Mouse (Mus musculus) hindbrain, postnatal 0 days (tissue): ENCODE data around the gene Trappc12. TPM values are rescaled to one million over a fixed set of nuclear protein-coding genes. Genes with fewer than 3 reads are reported as not detected.

Experiments used
- ATAC-seq: fragments of 200-750 bp; cut with Nextera tagmentation; 2 replicates; pipeline ENCODE4 v1.8.0; 2017; ENCODE audit warnings: mild to moderate bottlenecking, moderate TSS enrichment, moderate library complexity
- DNase-seq: peaks from one replicate; pipeline ENCODE4 v3.0.0-alpha.2; 2015; ENCODE audit warnings: low spot score
- H3K27ac ChIP-seq: fragments of 300-500 bp; sonication (generic); 2 replicates; pipeline ENCODE4 v1.5.1; 2014; ENCODE audit warnings: mild to moderate bottlenecking
- H3K27me3 ChIP-seq: fragments of 300-500 bp; sonication (generic); 2 replicates; pipeline ENCODE4 v1.6.1; 2014; ENCODE audit warnings: low read length, mixed read lengths; ENCODE audit not compliant: insufficient read depth
- H3K36me3 ChIP-seq: fragments of 300-500 bp; sonication (generic); 2 replicates; pipeline ENCODE4 v1.6.1; 2014; ENCODE audit warnings: low read length, mixed read lengths; ENCODE audit not compliant: insufficient read depth
- H3K4me1 ChIP-seq: fragments of 300-500 bp; sonication (generic); 2 replicates; pipeline ENCODE4 v1.6.1; 2014; ENCODE audit warnings: antibody characterized with exemption, low read length, mixed read lengths; ENCODE audit not compliant: insufficient read depth
- H3K4me2 ChIP-seq: fragments of 300-500 bp; sonication (generic); 2 replicates; pipeline ENCODE4 v1.6.1; 2014; ENCODE audit warnings: low read depth, mild to moderate bottlenecking, low read length, moderate library complexity, mixed read lengths
- H3K4me3 ChIP-seq: fragments of 300-500 bp; sonication (generic); 2 replicates; pipeline ENCODE4 v1.5.1; 2014; ENCODE audit warnings: low read length
- H3K9ac ChIP-seq: fragments of 300-500 bp; sonication (generic); replicated peaks from 2 replicates; pipeline ENCODE4 v1.6.1; 2014; ENCODE audit warnings: mild to moderate bottlenecking, low read length, moderate library complexity, mixed read lengths
- H3K9me3 ChIP-seq: fragments of 300-500 bp; sonication (generic); 2 replicates; pipeline ENCODE4 v1.6.1; 2016; ENCODE audit warnings: low read length, mixed read lengths
- CTCF ChIP-seq: IDR thresholded peaks from 2 replicates; pipeline ENCODE4 v1.5.1; 2016; ENCODE audit warnings: antibody characterized with exemption, control low read depth, low read depth
- WGBS: fragments of 180-500 bp; shearing (Covaris S2); extraction: QIAGEN DNeasy Blood & Tissue Kit; methylation state at CpG from one replicate; pipeline ENCODE4 v1.1.7; 2014; 5-methylcytosine and 5-hydroxymethylcytosine counted together
- polyA plus RNA-seq: library from polyadenylated mRNA; unstranded; fragments of >200 nt; fragmentation: Nextera tagmentation; extraction: Ambion mirVana; gene quantifications from 2 replicates; pipeline ENCODE4 v1.2.1, GENCODE M21; 2015
- total RNA-seq: library from RNA; depleted of rRNA; stranded (reverse); fragments of >200 nt; gene quantifications from 2 replicates; pipeline ENCODE4 v1.2.3, GENCODE M21; 2014

The Trappc12 gene
- total and polyA plus RNA-seq, 2 experiments from 2014 or later: 34.1 to 66.3 TPM

- Histone ChIP-seq H3K9ac (no peak overlapping the region), H3K36me3 (peaks cover 20% of the 10 kb centered on the region; the same call in 1 of the 2 replicates), H3K4me1 (no peaks in the 10 kb centered on the region), H3K9me3 (no peaks in the 10 kb centered on the region), H3K4me2 (no peak overlapping the region), H3K4me3 (no peak overlapping the region), H3K27me3 (no peaks in the 10 kb centered on the region), H3K27ac (no peak overlapping the region)
- no peak for TF ChIP-seq CTCF
- no peak for ATAC-seq
- no peak for DNase-seq
- WGBS: 94% methylated on average over 2 of the region's 2 CpGs
These were observed 32.2 kb downstream of the Trappc12 start for GRCm38 (mm10) chr12:28718106-28718505.

- no peak for TF ChIP-seq CTCF
- Histone ChIP-seq H3K27ac (no peak overlapping the region), H3K9ac (no peak overlapping the region), H3K9me3 (no peaks in the 10 kb centered on the region), H3K27me3 (no peaks in the 10 kb centered on the region), H3K4me1 (no peaks in the 10 kb centered on the region), H3K4me3 (no peak overlapping the region), H3K4me2 (no peak overlapping the region), H3K36me3 (peaks cover 24% of the 10 kb centered on the region; the same call in 1 of the 2 replicates)
- ATAC-seq (no peak), DNase-seq (no peak)
- 58% methylated on average over 2 of the region's 2 CpGs for WGBS
These were observed 33.2 kb downstream of the Trappc12 start for GRCm38 (mm10) chr12:28717066-28717465.

GRCm38 (mm10) chr12:28714822-28715632 is 35.2 kb downstream of the Trappc12 start:
- 82% methylated on average over 24 of the region's 24 CpGs for WGBS
- no peak for ATAC-seq
- H3K36me3 ChIP-seq: peaks cover 17% of the 10 kb centered on the region; the same call in 1 of the 2 replicates

GRCm38 (mm10) chr12:28710566-28711185 is 39.6 kb downstream of the Trappc12 start:
- Histone ChIP-seq H3K4me1 (0 out of 2 replicates have a peak, but pooled peaks cover 3% of the 10 kb centered on the region), H3K27ac (peak overlapping the region; percentile 48; the same call in 1 of the 2 replicates), H3K9ac (no peak overlapping the region), H3K36me3 (peaks cover 19% of the 10 kb centered on the region; the same call in 1 of the 2 replicates), H3K4me3 (no peak overlapping the region), H3K9me3 (no peaks in the 10 kb centered on the region), H3K4me2 (no peak overlapping the region), H3K27me3 (no peaks in the 10 kb centered on the region)
- peak; percentile 11 for DNase-seq
- WGBS: 47% methylated on average over 22 of the region's 22 CpGs
- TF ChIP-seq CTCF: no peak
- ATAC-seq: no peak

More at GRCm38 (mm10) chr12:28714822-28715632, 35.2 kb downstream of the Trappc12 start:
- Histone ChIP-seq H3K4me2 (no peak overlapping the region), H3K9me3 (no peaks in the 10 kb centered on the region), H3K9ac (no peak overlapping the region), H3K27me3 (no peaks in the 10 kb centered on the region), H3K4me3 (no peak overlapping the region), H3K27ac (no peak overlapping the region), H3K4me1 (0 out of 2 replicates have a peak, but pooled peaks cover 3% of the 10 kb centered on the region)
- no peak for DNase-seq
- TF ChIP-seq CTCF: no peak

- no peak overlapping the region for H3K4me3 ChIP-seq
- H3K36me3 ChIP-seq: peaks cover 19% of the 10 kb centered on the region; the same call in 1 of the 2 replicates
- TF ChIP-seq CTCF: no peak
- H3K27ac ChIP-seq: no peak overlapping the region
- H3K4me1 ChIP-seq: 0 out of 2 replicates have a peak, but pooled peaks cover 3% of the 10 kb centered on the region
- H3K27me3 ChIP-seq: no peaks in the 10 kb centered on the region
- DNase-seq (no peak), ATAC-seq (no peak)
- H3K9me3 ChIP-seq: no peaks in the 10 kb centered on the region
- no peak overlapping the region for H3K9ac ChIP-seq
- 79% methylated on average over 4 of the region's 4 CpGs for WGBS
- H3K4me2 ChIP-seq: no peak overlapping the region
These were observed 42.1 kb downstream of the Trappc12 start for GRCm38 (mm10) chr12:28708154-28708553.

- no peak for ATAC-seq
- no peak overlapping the region for H3K9ac ChIP-seq
- 87% methylated on average over 6 of the region's 6 CpGs for WGBS
- TF ChIP-seq CTCF: no peak
- no peak overlapping the region for H3K4me3 ChIP-seq
- DNase-seq: no peak
- H3K4me2 ChIP-seq: no peak overlapping the region
- H3K36me3 ChIP-seq: peaks cover 5% of the 10 kb centered on the region; the same call in 1 of the 2 replicates
- H3K27ac ChIP-seq: no peak overlapping the region
- peaks cover 4% of the 10 kb centered on the region; the same call in 1 of the 2 replicates for H3K4me1 ChIP-seq
- H3K27me3 ChIP-seq: no peaks in the 10 kb centered on the region
- no peaks in the 10 kb centered on the region for H3K9me3 ChIP-seq
These were observed 45.1 kb downstream of the Trappc12 start for GRCm38 (mm10) chr12:28705204-28705603.
